Mouse (Mus musculus) myocyte (in vitro differentiated cells): Measurements from ENCODE around the gene Pes1.

Source experiments
- CEBPB ChIP-seq: IDR thresholded peaks from 2 replicates; pipeline ENCODE4 v1.6.1; 2011; ENCODE audit warnings: mild to moderate bottlenecking, moderate library complexity; ENCODE audit not compliant: poor library complexity, insufficient read depth, severe bottlenecking
- E2F4 ChIP-seq: IDR thresholded peaks from one replicate; pipeline ENCODE4 v1.6.1; 2011; ENCODE audit warnings: mild to moderate bottlenecking, control low read depth, moderate library complexity; ENCODE audit not compliant: insufficient read depth
- MAX ChIP-seq: IDR thresholded peaks from one replicate; pipeline ENCODE4 v1.6.1; 2011; ENCODE audit warnings: low read depth, mild to moderate bottlenecking, control low read depth
- POLR2A ChIP-seq: IDR thresholded peaks from one replicate; pipeline ENCODE4 v1.6.1; 2011; ENCODE audit warnings: low read depth, mild to moderate bottlenecking, control low read depth, moderate library complexity; ENCODE audit not compliant: insufficient read length
- POLR2AphosphoS2 ChIP-seq: IDR thresholded peaks from one replicate; pipeline ENCODE4 v1.6.1; 2011; ENCODE audit warnings: low read depth, control low read depth; ENCODE audit not compliant: insufficient read length
- TCF12 ChIP-seq: IDR thresholded peaks from one replicate; pipeline ENCODE4 v1.6.1; 2011; ENCODE audit warnings: mild to moderate bottlenecking, control low read depth; ENCODE audit not compliant: poor library complexity, insufficient read depth, severe bottlenecking
- USF1 ChIP-seq: IDR thresholded peaks from one replicate; pipeline ENCODE4 v1.6.1; 2011; ENCODE audit warnings: low read depth, mild to moderate bottlenecking, control low read depth, moderate library complexity

GRCm38 (mm10) chr11:4005220-4005805, 41.5 kb downstream of the Pes1 start:
- no peak for TF ChIP-seq POLR2A
- TF ChIP-seq E2F4 = no peak
- no peak for TF ChIP-seq MAX
- no peak for TF ChIP-seq USF1
- no peak for TF ChIP-seq CEBPB
- no peak for TF ChIP-seq POLR2AphosphoS2
- no peak for TF ChIP-seq TCF12
